Mouse (Mus musculus) heart, embryonic 11.5 days (tissue): ENCODE results near the gene Vmn2r51. TPM values are rescaled to one million over a fixed set of nuclear protein-coding genes. Genes with fewer than 3 reads are reported as not detected.
"Not testable (repeated sequence)": the region's sequence is repeated elsewhere in the genome, so short reads cannot be mapped to it uniquely, and the experiment has no call there.

Experiments used
- ATAC-seq: fragments of 200-750 bp; cut with Nextera tagmentation; replicated peaks from 2 replicates; pipeline ENCODE4 v1.8.0; 2017; ENCODE audit warnings: moderate library complexity; ENCODE audit not compliant: insufficient number of reproducible peaks, low FRiP score, low TSS enrichment
- H3K27ac ChIP-seq: fragments of 300-500 bp; sonication (generic); 2 replicates; pipeline ENCODE4 v1.5.1; 2014; ENCODE audit warnings: mild to moderate bottlenecking, low read depth, low read length
- H3K27me3 ChIP-seq: fragments of 300-500 bp; sonication (generic); 2 replicates; pipeline ENCODE4 v1.6.1; 2014; ENCODE audit warnings: mild to moderate bottlenecking, low read length, mixed read lengths; ENCODE audit not compliant: control insufficient read depth, insufficient read depth
- H3K36me3 ChIP-seq: fragments of 300-500 bp; sonication (generic); 2 replicates; pipeline ENCODE4 v1.6.1; 2014; ENCODE audit warnings: mild to moderate bottlenecking, low read length, moderate library complexity, mixed read lengths; ENCODE audit not compliant: control insufficient read depth, insufficient read depth
- H3K4me1 ChIP-seq: fragments of 300-500 bp; sonication (generic); 2 replicates; pipeline ENCODE4 v1.6.1; 2014; ENCODE audit warnings: low read length; ENCODE audit not compliant: control insufficient read depth, insufficient read depth
- H3K4me2 ChIP-seq: fragments of 300-500 bp; sonication (generic); 2 replicates; pipeline ENCODE4 v1.6.1; 2014; ENCODE audit warnings: mild to moderate bottlenecking, moderate library complexity
- H3K4me3 ChIP-seq: fragments of 300-500 bp; sonication (generic); 2 replicates; pipeline ENCODE4 v1.5.1; 2014; ENCODE audit warnings: low read depth, low read length
- H3K9ac ChIP-seq: fragments of 300-500 bp; sonication (generic); 2 replicates; pipeline ENCODE4 v1.6.1; 2014; ENCODE audit warnings: mild to moderate bottlenecking, low read depth, low read length, moderate library complexity
- H3K9me3 ChIP-seq: fragments of 300-500 bp; sonication (generic); replicated peaks from 2 replicates; pipeline ENCODE4 v1.6.1; 2016; ENCODE audit warnings: low read length; ENCODE audit not compliant: control insufficient read depth
- WGBS: fragments of 180-500 bp; shearing (Covaris S2); extraction: QIAGEN DNeasy Blood & Tissue Kit; methylation state at CpG from one replicate; pipeline ENCODE4 v1.1.7; 2014; ENCODE audit not compliant: insufficient replicate concordance; 5-methylcytosine and 5-hydroxymethylcytosine counted together
- polyA plus RNA-seq: library from polyadenylated mRNA; unstranded; fragments of >200 nt; fragmentation: Nextera tagmentation; extraction: Ambion mirVana; gene quantifications from 2 replicates; pipeline ENCODE4 v1.2.1, GENCODE M21; 2014

Vmn2r51 gene
- polyA plus RNA-seq = not detected in 2 replicates

GRCm38 (mm10) chr7:10105641-10106040 is at the start of gene Vmn2r51:
Gene Vmn2r51, minus strand, starts transcription at chr7:10105741.
- not testable (repeated sequence) for H3K4me2 ChIP-seq, H3K27ac ChIP-seq, ATAC-seq, H3K36me3 ChIP-seq, H3K27me3 ChIP-seq, H3K9ac ChIP-seq, H3K9me3 ChIP-seq, H3K4me1 ChIP-seq, H3K4me3 ChIP-seq
- WGBS = 46% methylated on average over 1 of the region's 1 CpGs

- not testable (repeated sequence) for H3K4me3 ChIP-seq, H3K36me3 ChIP-seq, H3K9me3 ChIP-seq, H3K27me3 ChIP-seq, ATAC-seq, H3K27ac ChIP-seq, H3K9ac ChIP-seq, H3K4me2 ChIP-seq, H3K4me1 ChIP-seq
Measured at GRCm38 (mm10) chr7:10053196-10053595, 52.3 kb downstream of the Vmn2r51 start, which contains the start of gene Vmn2r50. Gene Vmn2r50, minus strand, starts transcription at chr7:10053296.

Other genes with a start within 250 kb of the Vmn2r51 start
- gene Vmn2r48, start 152.2 kb downstream of the Vmn2r51 start, polyA plus RNA-seq = not detected in 2 replicates
- gene Vmn2r49, start 113.5 kb downstream of the Vmn2r51 start, polyA plus RNA-seq = not detected in 2 replicates
- not detected in 2 replicates for gene Vmn2r50, start 52.4 kb downstream of the Vmn2r51 start, polyA plus RNA-seq
- not detected in 2 replicates for gene Vmn2r52, start 70.8 kb upstream of the Vmn2r51 start, polyA plus RNA-seq
- gene Vmn1r66, start 172.3 kb upstream of the Vmn2r51 start, polyA plus RNA-seq = not detected in 2 replicates